Mouse (Mus musculus) CD4-positive helper T cell, adult 2 months (primary cell): ENCODE results near the gene Mal.
"Not testable (repeated sequence)": the region's sequence is repeated elsewhere in the genome, so short reads cannot be mapped to it uniquely, and the experiment has no call there.

Source experiments
- DNase-seq: peaks from one replicate; pipeline ENCODE4 v3.0.0-alpha.2; 2012; ENCODE audit warnings: low read depth, missing footprints, low spot score

Gene Mal

GRCm38 (mm10) chr2:127625659-127626058 lies 30.8 kb downstream of the Mal start:
- DNase-seq, result no peak

GRCm38 (mm10) chr2:127624786-127625185 lies 31.7 kb downstream of the Mal start:
- no peak for DNase-seq

- no peak for DNase-seq
Observed at GRCm38 (mm10) chr2:127622065-127622464, 34.4 kb downstream of the Mal start.

DNA sequence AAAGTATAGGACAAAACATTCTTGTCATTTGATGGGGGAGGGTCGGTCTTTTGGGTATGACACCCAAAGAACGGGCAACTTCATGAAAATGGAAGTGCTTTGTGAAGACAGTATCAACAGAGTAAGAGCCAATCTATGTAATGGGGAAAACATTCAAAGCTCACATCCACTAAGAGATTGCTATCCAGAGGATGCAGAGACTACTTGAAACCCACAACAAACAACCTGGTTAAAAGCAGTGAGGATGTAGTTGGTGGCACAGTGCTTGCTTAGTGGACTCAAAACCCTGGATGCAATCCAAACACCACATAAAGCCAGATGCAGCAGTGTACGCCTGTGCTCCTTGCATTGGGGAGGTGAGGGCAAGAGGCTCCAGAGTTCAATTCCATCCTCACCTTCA lies 37.2 kb downstream of the Mal start:
- peak; percentile 45 for DNase-seq

- DNase-seq, result no peak
Observed at GRCm38 (mm10) chr2:127612288-127612687, 44.2 kb downstream of the Mal start.

DNA sequence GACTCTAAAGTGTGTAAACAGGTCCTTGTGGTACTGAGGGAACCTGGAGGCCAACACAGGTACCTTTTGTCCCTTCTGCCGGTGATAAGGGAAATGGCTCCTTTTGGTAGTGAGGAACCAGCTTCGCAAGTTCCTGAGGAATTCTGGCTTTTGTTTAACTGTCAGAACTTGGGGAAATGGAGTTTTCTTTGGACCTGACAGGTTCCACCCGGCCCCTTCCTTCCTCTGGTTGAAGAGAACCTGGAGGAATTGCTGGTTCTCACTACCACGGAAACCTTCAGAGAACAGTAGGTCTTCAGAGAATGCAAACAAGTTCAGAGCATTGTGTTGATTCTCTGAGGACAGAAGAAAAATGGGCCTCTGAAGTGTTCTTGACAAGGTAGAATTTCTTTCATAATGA lies 45.1 kb downstream of the Mal start:
- DNase-seq, result no peak

DNA sequence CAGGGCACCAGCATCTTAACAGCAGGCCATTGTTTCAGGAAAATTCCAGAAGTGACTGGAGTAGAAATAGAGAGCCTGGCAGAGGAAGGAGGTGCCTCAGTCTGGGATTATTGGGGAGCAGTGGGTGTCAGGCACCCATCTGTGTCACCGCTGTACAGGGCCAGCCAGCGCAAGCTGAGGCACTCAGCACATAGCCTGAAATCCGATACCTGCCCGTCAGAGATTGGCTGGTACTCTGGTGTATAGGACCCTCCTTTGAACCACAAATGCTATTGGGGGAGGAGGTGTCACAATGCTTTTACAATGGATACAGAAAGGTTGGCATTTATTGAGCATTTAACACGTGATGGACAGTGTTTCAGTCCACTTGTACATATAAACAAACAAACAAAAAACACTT lies 47.5 kb downstream of the Mal start:
- DNase-seq, result no peak

DNA sequence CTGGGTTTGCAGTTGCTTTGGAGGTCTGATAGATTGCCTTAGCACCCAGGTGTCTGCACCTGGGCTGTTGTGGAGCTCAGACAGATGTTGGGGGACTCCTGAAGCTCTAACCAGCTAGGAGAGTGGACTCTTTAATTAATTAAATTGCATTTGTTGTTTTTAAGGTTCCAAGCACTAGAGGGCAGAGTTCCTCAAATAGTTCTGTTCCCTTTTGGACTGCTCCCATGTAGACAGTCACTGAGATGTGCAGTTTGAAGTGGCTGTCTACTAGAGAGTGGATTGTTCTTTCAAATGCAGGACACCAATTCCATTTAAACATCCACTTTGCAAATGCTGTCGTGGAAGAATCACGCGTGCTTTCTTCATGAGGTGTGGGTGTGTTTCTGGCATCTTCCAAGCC lies 48.3 kb downstream of the Mal start:
- peak; percentile 22 for DNase-seq

DNA sequence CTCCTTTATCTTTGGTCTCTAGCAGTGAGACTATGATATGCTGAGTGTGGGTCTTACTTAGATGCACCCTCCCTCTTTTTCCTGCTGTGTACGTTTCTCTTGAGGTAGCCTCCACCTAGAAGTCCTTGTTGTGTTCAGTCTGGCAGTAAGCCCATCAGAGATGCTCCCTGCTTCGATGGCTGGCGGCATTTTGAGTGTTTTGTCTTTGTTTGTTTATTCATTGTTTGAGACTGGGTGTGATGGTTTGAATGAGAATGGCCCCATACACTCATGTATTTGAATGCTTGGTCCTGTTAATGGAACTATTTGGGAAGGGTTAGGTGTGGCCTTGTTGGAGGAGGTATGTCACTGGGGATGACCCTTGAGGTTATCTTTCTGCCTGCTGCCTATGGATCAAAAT lies 51.3 kb downstream of the Mal start:
- DNase-seq, result no peak

DNA sequence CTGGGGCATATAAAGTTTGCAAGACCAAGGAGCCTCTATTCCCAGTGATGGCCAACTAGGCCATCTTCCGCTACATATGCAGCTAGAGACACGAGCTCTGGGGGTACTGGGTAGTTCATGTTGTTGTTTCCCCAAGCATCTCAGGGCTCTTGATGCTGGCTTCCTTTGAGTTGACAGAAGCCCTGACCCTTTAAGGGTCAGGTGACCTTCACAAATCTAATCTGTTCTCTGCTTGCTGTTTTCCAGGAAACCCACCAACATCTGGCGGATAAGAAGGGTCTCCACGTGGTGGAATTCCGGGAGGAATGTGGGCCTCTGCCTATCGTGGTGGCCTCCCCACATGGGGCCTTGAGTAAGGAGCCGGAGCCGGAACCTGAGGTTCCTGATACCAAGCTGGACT lies 53.1 kb downstream of the Mal start:
- DNase-seq, result not testable (repeated sequence)

GRCm38 (mm10) chr2:127590840-127591239 lies 65.7 kb downstream of the Mal start:
- DNase-seq, result peak; percentile 49

- peak; percentile 56 for DNase-seq
Observed at GRCm38 (mm10) chr2:127590204-127590603, 66.3 kb downstream of the Mal start.

GRCm38 (mm10) chr2:127588897-127589296 lies 67.6 kb downstream of the Mal start:
- DNase-seq, result no peak

GRCm38 (mm10) chr2:127587514-127587844 lies 69.0 kb downstream of the Mal start:
- no peak for DNase-seq

DNA sequence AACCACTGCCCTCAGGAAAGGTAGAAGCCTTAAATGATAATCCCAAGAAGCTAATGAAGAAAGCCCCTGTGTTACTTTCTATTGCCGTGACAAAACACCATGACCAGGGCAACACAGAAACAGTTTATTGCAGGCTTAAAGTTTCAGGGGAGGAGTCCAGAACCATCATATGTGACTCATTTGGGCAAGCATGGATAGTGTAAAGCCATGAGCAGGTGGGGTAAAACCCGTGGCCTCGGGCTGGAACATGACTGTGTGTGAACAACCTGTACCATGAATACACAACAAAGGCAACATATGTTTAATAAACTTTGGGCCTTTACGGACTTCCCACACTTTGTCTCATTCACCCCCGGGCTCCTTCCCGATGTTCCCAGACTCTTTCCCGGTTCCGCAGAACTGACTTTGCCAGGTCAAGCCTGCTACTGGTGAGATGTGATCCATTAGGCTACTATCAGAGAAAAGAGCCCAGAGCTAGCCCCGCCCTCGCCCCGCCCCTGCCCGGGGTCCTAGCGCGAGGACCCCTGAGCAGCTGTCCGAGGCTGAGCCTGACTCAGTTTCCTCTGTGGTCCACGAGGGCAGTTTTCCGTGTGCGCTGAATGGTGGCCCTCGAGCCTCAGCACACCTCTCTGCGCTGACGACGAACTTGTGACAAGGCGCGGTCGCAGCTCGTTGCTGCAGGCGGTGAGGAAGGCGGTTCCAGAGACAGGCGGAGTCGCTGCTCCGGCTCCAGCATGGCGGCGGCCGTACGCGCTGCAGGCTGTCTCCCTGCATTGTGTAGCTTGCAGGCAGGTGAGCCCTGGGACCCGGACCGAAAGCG lies 69.6 kb downstream of the Mal start, which contains the start of the genes Zfp661 and Mrps5:
Gene Zfp661 (minus strand): TSS at position 401 of the 820 bp plus-strand sequence.
Gene Mrps5 (plus strand): TSS at position 529 of the 820 bp plus-strand sequence.
- peak; percentile 83 for DNase-seq

DNA sequence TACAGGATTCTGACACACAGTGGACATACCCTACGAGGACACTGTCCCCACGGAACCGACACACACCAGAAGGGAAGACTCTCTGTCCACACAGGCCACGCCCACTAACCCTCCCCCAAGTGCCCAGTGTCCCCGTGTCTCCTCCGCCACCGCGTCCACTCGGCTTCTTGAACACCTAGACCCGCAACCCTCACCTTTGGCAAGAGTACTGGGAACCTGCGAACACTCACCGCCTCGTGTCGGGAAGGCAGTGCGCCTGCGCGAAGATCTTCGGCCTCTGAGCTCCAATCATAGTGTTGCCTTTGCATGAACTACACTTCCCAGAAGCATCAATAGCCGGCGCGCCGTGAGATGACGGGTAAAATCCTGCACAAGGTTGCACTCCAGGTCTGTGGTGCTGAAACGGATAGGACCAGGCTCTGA lies 72.0 kb downstream of the Mal start:
- peak; percentile 94 for DNase-seq
